Mouse (Mus musculus) ES-Bruce4 (cell line): ENCODE data around the gene Adamts1.

Experiments used
- CTCF ChIP-seq: IDR thresholded peaks from one replicate; pipeline ENCODE4 v1.8.1; 2011; ENCODE audit warnings: low read depth, low read length
- EP300 ChIP-seq: IDR thresholded peaks from 2 replicates; pipeline ENCODE4 v1.6.1; 2011; ENCODE audit warnings: low read depth, low read length; ENCODE audit not compliant: insufficient read depth
- POLR2A ChIP-seq: IDR thresholded peaks from one replicate; pipeline ENCODE4 v1.8.1; 2011; ENCODE audit warnings: low read length; ENCODE audit not compliant: insufficient read depth

DNA sequence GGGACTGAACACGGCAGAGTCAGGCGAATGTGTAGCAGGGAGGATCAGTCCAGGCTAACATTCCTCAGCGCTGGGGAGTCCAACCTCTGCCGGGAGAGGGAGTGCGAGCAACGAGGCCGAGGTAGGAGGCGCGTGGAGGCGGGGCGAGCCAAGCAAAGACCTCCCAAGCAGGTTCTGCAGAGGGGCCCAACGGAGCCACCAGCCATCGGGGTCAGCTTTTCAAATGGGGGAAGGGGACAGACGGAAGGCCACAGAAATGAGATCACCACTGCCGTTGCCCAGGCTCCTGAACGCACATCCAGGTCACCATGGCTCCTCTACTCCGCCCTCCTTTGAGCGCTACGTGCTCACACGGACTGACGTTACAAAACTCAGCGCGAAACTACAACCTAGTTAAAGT, 1.7 kb downstream of the Adamts1 start:
- TF ChIP-seq CTCF (peak; percentile 29), POLR2A (no peak), EP300 (no peak)
